Mouse (Mus musculus) gastrocnemius, adult 2 months (tissue): Measurements from ENCODE around the gene Klhl8. TPM values are rescaled to one million over a fixed set of nuclear protein-coding genes. Genes with fewer than 3 reads are reported as not detected.
A peak's percentile ranks its signal among the peaks of the same experiment; 100 is the strongest.

ENCODE experiments used
- DNase-seq: peaks from one replicate; pipeline ENCODE4 v3.0.0; 2022
- H3K27ac ChIP-seq: fragments of 200-600 bp; 2 replicates; pipeline ENCODE4 v1.8.1; 2022; ENCODE audit warnings: mild to moderate bottlenecking
- H3K4me3 ChIP-seq: fragments of 200-600 bp; 2 replicates; pipeline ENCODE4 v1.8.1; 2022; ENCODE audit warnings: mild to moderate bottlenecking, moderate library complexity
- CTCF ChIP-seq: fragments of 200-600 bp; IDR thresholded peaks from 2 replicates; pipeline ENCODE4 v1.8.1; 2022; ENCODE audit warnings: antibody characterized with exemption, mild to moderate bottlenecking, moderate library complexity
- intact Hi-C: fragments of 180-260 bp; cut with DNase I; formaldehyde crosslinking; loops from one replicate; pipeline ENCODE4 v1.15.1; 2025
- total RNA-seq, 2 experiments: library from RNA; stranded (reverse); gene quantifications; 2 replicates each; pipeline ENCODE4 v1.2.3; 2021

The Klhl8 gene
- total RNA-seq, 2 experiments from 2014 or later = 26.1 to 28.6 TPM

DNA sequence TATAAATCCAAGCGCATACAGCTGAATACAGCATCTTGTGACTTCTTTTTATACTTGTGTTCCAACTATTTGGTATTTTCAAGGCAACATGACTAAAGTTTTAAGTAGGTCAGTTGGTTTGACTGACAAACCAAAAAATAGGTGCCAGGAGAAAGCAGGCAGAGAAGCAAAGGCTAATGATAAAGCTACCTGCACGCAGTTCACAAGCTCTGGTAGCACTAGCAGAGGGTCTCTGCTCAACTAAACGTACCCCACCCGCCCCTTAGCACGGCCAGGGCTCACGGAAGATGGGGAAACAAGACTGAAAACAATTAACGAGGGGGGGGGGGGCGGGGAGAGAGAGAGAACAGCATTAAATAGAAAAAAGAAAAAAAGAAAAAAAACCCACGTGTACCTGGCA, 903 bp downstream of the Klhl8 start:
- no peak for TF ChIP-seq CTCF
- DNase-seq = no peak
- intact Hi-C loops = no loop called here
- peak overlapping the region; percentile 95 for H3K4me3 ChIP-seq
- peak overlapping the region; percentile 94 for H3K27ac ChIP-seq

DNA sequence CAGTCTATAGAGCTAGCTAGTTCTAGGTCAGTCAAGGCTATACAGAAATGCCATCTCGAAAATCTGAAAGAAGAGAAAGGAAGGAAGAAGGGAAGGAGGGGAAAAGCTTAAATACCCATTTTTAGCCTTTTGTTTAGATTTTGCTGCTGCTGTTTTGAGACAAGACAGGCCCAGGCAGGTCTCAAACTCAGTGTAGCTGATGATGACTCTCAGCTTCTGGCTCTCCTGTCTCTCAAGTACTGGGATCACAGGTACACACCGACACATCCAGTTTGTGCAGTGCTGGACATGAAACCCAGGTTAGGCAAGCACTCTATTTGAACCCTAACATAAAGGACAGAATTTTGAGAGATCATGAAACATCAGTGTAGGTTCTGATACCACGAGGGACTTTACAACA, 1.6 kb downstream of the Klhl8 start:
- H3K27ac ChIP-seq = peak overlapping the region; percentile 94
- intact Hi-C loops = no loop called here
- peak overlapping the region; percentile 95 for H3K4me3 ChIP-seq
- DNase-seq = no peak
- TF ChIP-seq CTCF = no peak

DNA sequence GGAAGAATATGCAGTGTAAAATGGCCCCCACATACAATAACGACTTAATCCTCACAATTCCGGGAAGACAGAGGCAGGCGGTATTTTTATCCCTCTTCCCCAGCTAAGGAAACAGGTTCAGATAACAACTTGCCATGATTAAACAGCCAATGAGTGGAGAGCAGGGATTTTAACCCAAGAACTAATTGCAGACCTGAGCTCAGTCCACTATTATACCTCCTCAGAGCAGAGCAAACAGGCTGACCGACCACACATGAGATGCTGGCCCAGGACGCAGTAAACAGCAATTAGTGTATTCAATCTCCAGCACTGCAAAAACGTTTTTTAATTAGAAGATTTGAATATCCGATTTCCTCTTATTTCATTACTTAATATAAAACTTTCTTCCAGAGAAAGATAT, 2.2 kb downstream of the Klhl8 start:
- DNase-seq = no peak
- peak overlapping the region; percentile 95 for H3K4me3 ChIP-seq
- TF ChIP-seq CTCF = no peak
- peak overlapping the region; percentile 94 for H3K27ac ChIP-seq
- intact Hi-C loops = no loop called here

DNA sequence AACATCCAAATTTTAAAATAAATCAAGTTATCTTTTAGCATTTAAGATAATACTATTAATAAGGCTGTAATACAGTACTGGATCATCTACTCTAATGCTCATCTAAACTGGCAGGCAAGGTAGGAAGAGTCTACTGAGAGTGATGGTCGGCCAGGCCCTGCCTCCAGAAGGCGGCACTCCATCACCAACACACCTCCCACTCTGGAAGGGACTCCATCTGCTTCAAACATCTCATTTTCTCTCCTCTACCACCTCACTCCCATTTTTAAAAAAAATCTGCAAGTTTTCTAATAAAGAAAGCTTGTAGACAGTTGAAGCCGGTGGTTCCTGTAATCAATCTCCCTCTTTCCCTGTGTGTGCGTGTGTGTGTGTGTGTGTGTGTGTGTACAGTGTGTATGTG, 3.2 kb downstream of the Klhl8 start:
- DNase-seq = no peak
- H3K27ac ChIP-seq = no peak overlapping the region; the same call in 1 of the 2 replicates
- intact Hi-C loops = no loop called here
- no peak overlapping the region for H3K4me3 ChIP-seq
- no peak for TF ChIP-seq CTCF

DNA sequence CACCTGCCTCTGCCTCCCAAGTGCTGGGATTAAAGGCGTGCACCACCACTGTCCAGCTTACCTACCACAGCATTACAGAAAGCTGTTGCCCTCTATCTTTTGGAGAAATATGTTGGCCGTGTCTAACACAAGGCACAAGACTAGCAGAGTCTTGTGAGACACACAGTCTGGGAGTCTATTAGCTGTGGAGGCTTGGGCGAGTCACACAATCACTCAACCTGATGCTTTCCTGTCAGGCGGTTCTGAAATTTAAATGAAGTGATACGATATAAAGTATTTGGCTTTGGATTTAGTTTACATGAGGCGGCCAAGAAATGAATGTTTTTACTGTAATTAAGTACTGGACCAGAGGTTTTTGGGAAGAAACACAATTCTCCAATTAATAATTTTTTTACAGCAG, 4.9 kb downstream of the Klhl8 start:
- intact Hi-C loops = no loop called here
- H3K4me3 ChIP-seq = no peak overlapping the region
- no peak for DNase-seq
- TF ChIP-seq CTCF = no peak
- no peak overlapping the region for H3K27ac ChIP-seq

DNA sequence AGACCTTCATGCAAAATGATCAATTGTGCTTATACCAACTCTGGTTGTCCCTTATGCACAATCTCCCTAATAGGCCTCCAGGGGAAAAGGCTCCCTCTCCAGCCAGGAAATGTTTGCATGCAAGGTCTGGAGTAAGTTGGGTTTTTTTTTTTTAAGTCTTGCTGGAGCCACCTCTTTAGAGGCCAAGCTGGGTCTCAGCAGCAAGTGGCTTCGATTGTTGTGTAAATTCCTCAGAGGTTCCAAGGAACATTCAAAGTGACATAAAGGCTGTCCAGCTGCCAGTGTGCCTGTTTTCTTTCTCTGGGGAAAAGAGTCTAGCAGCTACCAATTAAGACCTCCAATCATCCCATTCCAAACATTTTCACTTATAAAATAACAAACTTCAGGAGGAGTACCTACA, 12.7 kb downstream of the Klhl8 start:
- H3K27ac ChIP-seq = no peak overlapping the region; the same call in 1 of the 2 replicates
- DNase-seq = no peak
- TF ChIP-seq CTCF = no peak
- H3K4me3 ChIP-seq = no peak overlapping the region
- intact Hi-C loops = no loop called here

DNA sequence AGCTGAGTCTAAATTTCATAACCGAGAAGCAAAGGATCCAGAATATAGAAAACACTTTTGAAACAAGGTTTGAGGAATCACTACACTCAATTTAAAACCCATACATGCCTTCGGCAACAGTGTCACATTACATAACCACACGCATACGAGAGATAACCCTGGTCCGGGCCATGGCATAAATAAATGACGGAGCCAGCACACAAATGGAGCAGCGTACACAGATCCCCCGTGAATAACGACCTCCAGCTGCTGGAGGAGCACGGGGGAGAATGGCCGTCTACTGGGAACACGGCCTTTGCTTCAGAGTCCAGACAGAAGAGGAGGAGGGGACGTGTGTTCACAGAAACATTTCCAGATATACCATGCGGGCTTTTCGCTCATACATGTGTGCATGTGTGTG, 21.3 kb downstream of the Klhl8 start:
- no peak overlapping the region for H3K4me3 ChIP-seq
- no peak for TF ChIP-seq CTCF
- intact Hi-C loops = no loop called here
- no peak for DNase-seq
- H3K27ac ChIP-seq = no peak overlapping the region

DNA sequence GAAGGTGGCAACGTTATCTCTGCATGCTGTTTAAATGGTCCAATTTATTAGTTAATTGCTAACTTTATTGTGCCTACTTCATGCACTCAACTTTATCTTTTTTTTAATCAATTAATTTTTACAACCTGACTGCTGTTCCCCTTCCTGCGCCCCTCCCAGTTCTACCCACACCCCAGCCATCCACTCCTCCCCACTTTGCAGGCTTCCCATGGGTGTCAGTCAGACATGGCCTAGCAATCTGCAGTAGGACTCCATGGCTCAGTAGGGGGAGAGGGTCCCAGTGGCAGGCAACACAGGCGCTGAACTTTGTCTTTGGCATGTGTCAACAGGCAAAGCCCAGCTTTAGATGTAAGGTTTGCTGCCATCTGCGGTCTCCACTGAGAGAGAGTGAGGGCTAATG, 47.3 kb downstream of the Klhl8 start:
- DNase-seq = no peak
- Histone ChIP-seq H3K27ac (no peak overlapping the region), H3K4me3 (no peak overlapping the region)
- intact Hi-C loops = no loop called here
- no peak for TF ChIP-seq CTCF

DNA sequence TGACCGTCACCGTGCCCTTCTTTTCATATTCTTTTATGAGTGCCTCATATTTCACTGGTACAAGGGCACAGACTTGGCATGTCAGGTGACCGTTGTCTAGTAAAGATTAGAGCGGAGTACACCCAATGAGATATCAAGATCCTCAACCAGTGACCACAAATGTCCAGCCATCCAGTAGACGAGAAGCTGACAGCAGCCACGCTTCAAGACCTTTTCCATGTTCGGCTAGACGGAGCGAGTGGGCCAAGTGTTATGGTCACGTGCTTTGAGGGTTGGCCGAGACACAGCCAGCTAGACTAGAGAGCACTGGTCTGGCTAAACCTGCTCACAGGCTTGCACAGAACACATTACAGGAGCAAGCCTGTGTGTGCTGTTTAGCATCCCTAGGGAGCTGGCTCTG, 50.4 kb downstream of the Klhl8 start:
- Histone ChIP-seq H3K4me3 (no peak overlapping the region), H3K27ac (peak overlapping the region; percentile 28; the same call in 1 of the 2 replicates)
- TF ChIP-seq CTCF = no peak
- DNase-seq = peak; percentile 38
- intact Hi-C loops = no loop called here

DNA sequence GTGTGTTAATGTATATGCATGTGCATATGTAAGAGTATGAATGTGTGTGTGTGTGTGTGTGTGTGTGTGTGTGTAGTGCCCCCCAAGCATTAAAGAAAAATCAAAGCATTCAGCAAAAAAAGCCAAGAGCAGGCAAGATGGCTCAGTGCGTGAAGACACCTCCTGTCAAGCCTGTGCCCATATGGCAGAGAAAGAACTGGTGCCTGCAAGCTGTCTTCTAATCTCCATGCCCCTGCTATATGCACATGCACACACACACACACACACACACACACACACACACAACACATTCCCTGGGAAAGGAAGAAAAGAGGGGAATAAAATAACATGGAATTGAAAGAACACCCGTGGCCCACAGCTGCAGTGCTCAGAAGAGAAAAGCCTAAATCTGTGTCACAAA, 53.9 kb downstream of the Klhl8 start:
- DNase-seq = no peak
- TF ChIP-seq CTCF = no peak
- peak overlapping the region; percentile 12; the same call in 1 of the 2 replicates for H3K27ac ChIP-seq
- no peak overlapping the region for H3K4me3 ChIP-seq
- intact Hi-C loops = no loop called here

DNA sequence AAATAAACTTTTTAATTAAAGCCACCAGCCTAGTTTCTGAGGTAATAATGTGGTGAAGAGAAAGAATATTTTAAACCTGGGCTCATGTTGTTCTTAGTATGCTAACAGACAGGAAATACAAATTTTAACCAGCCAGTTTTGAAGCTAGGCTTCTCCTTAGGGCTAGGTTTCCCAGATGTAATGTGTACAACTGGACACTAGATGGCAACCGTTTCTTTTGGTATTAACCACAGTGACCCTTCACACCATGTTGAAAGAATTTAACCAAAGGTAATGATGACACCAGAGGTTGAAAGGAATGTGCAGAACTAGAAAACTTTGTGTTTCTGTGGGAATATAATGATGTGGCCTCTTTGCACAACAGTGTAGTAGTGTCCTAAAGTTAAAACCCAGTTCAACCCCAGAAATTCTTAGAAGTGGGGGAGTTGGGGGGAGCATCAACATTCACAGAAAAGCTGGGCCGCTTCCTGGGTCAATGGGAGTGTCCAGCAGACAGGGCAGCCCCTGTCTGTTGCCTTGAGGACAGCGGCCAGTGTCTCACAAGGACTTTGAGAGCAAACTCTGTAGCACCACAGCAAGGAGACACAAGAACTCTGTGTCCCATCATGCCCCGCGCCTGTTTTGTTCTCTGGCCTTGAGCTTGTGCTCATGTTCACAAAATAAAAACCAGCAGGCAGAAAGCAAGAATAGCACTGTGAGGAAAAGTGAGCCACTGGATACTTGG, 54.6 kb downstream of the Klhl8 start:
- intact Hi-C loops = loop anchor here (1.0 kb wide), 1 partner anchor 71 kb away; no protein-coding TSS in a partner anchor
- no peak for DNase-seq
- peak; percentile 79 for TF ChIP-seq CTCF
- no peak overlapping the region for H3K4me3 ChIP-seq
- peak overlapping the region; percentile 57 for H3K27ac ChIP-seq

DNA sequence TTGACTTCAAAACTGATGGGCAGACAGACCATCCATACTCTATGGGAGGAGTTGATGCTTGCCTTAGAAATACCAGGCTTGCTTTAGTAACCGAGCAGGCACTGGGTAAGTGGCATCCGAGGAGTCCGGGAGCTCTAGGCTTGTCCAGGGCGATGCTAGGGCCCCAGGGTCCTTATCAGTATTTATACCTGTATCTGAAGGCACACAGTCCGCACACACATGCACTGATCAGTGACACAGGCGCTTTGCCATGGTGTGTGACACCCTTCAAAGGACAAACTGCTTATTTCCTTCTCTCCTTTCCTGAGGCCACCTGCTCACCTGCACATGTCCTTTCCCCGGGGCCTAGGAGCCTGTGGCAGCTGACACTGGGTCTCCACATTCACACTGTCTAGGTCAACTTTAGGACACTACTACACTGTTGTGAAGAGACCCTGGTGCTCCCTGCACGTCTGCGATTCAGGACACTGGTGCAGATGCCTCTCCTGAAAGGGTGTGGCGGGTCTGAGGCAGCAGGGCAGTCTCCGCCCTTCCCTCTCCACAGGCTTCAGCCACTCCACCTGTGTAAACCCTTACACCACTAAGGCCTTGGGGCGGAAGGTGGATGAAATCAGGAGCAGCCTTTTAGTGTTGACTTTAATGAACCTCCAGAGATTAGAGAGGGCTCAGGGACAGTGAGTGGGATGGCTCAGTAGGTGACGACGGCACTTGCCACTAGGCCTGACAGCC, 55.4 kb downstream of the Klhl8 start:
- no peak for TF ChIP-seq CTCF
- intact Hi-C loops = loop anchor here (1.0 kb wide), 1 partner anchor 72 kb away; no protein-coding TSS in a partner anchor
- Histone ChIP-seq H3K4me3 (no peak overlapping the region), H3K27ac (peak overlapping the region; percentile 4; the same call in 1 of the 2 replicates)
- no peak for DNase-seq

DNA sequence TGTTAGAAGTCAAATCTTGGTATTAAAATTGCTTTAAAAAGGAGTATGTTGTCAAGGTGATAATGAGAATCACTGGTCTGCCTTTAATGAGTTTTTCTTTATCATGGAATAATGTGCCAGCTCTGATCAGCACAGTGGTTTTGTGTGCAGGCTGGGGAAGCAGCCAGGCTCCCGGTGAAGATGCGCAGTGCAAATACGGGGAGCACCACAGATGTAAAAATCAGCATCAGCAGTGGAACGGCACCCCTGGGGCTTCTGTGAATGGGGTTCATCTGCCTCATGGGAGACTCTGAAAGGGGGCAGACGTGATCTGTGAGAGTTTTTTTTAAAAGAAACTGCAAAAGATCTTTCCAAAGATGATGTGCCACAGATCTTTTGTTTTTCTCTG, 56.3 kb downstream of the Klhl8 start:
- H3K4me3 ChIP-seq = no peak overlapping the region
- TF ChIP-seq CTCF = no peak
- no peak for DNase-seq
- H3K27ac ChIP-seq = no peak overlapping the region
- intact Hi-C loops = no loop called here
